Comparison of ENCODE assay signal across 8 mouse cellular contexts in genomic region chr14:31217666-31218065, GRCm38 (mm10). TPM values are rescaled to one million over a fixed set of nuclear protein-coding genes. Genes with fewer than 3 reads are reported as not detected.
DNase-seq lines count a peak whose midpoint lies in the region; ATAC-seq lines count a peak whose summit lies in the region.

Gene Sema3g (plus strand): TSS chr14:31217860.

- no peaks in the 10 kb centered on the region for H3K27me3 ChIP-seq in lung, embryonic 16.5 days (ENCODE audit: control insufficient read depth, insufficient read depth, low read depth, low read length)

- no peaks in the 10 kb centered on the region for H3K36me3 ChIP-seq in lung, embryonic 16.5 days (ENCODE audit: control insufficient read depth, insufficient read depth, low read length)

- peak; percentile 80 for ATAC-seq in lung, embryonic 16.5 days (ENCODE audit: low read depth)

- peak; percentile 16 for DNase-seq in thymus, postnatal 25 days
- DNase-seq in thymus, postnatal 0 days (ENCODE audit: low spot score), result no peak
- DNase-seq in cerebellum, postnatal 10 days, result peak; percentile 85 to 88
- DNase-seq in heart, adult 18-20 months, result peak; percentile 61 to 70
- peak; percentile 77 for DNase-seq in kidney, adult 18-20 months
- DNase-seq in retina, embryonic 14.5 days (ENCODE audit: low spot score), result peak; percentile 76
- DNase-seq in frontal cortex, postnatal 36 days (ENCODE audit: low spot score in 2 of 2), result no peak

- H3K27ac ChIP-seq in lung, embryonic 16.5 days (ENCODE audit: low read length), result peak within 1 kb of the TSS; percentile 51

- H3K9me3 ChIP-seq in lung, embryonic 16.5 days (ENCODE audit: control insufficient read depth, low read length), result no peaks in the 10 kb centered on the region

- H3K4me3 ChIP-seq in lung, embryonic 16.5 days (ENCODE audit: low read length), result peak within 1 kb of the TSS; percentile 36

- WGBS in lung, embryonic 16.5 days, result 4% methylated on average over 11 of the region's 11 CpGs

- peaks cover 14% of the 10 kb centered on the region for H3K4me1 ChIP-seq in lung, embryonic 16.5 days (replicated peaks; ENCODE audit: control insufficient read depth, insufficient read depth, low read length)

- H3K9ac ChIP-seq in lung, embryonic 16.5 days (ENCODE audit: low read length), result peak within 1 kb of the TSS; percentile 45

- H3K4me2 ChIP-seq in lung, embryonic 16.5 days (ENCODE audit: low read depth, low read length), result peak within 1 kb of the TSS; percentile 48

RNA-seq across cellular contexts. Expression of gene Sema3g, which starts in this region (rescaled TPM):
- polyA plus RNA-seq in thymus, postnatal 0 days (2015; fragmentation: Nextera tagmentation; extraction: Ambion mirVana), result 0.27 and 0.30 TPM in 2 replicates
- 10 to 100 TPM; 13.5 to 15.7 TPM for total RNA-seq in heart, adult 18-20 months (2021)
- 2.3 and 2.7 TPM in 2 replicates for polyA plus RNA-seq in lung, embryonic 16.5 days (2015; fragmentation: Nextera tagmentation; extraction: Ambion mirVana)

Comparison
In these comparisons a context has a peak if more than half of its experiments do, and no peak if none do; other contexts are left out.
1. DNase-seq: peak in thymus, postnatal 25 days (single experiment), cerebellum, postnatal 10 days (2 of 2), heart, adult 18-20 months (2 of 2), kidney, adult 18-20 months (single experiment) and retina, embryonic 14.5 days (single experiment); none in thymus, postnatal 0 days (single experiment) and frontal cortex, postnatal 36 days (0 of 2).